Mouse (Mus musculus): Measurements from ENCODE around the gene Gtpbp8.
A peak's percentile ranks its signal among the peaks of the same experiment; 100 is the strongest.

The Gtpbp8 gene

GRCm38 (mm10) chr16:44727525-44727924 is 18.6 kb downstream of the Gtpbp8 start:
- DNase-seq (ENCODE audit: inconsistent age in 2 of 2, low spot score in 1 of 2), result no peak

- peak; percentile 78 to 95 for DNase-seq (ENCODE audit: inconsistent age in 2 of 2, low spot score in 1 of 2)
These were observed 20.6 kb downstream of the Gtpbp8 start for GRCm38 (mm10) chr16:44725286-44726223.

DNA sequence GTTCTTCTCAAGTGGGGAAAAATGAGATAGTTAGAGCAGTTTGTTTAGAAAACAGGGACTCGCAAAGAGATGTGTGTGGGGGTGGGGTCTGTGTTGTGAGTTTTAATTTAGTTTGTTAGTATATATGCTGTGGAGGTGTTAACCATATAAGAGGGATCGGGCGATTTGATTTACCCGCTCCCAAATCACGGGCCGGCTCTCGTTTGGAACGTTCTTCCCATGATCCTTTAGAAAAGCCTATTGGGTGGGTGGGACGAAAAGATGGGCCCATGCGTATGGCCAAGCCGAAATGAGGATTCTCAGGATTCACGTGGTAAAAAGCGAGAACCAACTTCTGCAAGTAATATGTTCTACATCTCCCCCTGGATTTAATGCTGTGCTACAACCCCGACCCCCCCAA is 21.3 kb downstream of the Gtpbp8 start:
- no peak for DNase-seq (ENCODE audit: inconsistent age in 2 of 2, low spot score in 1 of 2)

DNA sequence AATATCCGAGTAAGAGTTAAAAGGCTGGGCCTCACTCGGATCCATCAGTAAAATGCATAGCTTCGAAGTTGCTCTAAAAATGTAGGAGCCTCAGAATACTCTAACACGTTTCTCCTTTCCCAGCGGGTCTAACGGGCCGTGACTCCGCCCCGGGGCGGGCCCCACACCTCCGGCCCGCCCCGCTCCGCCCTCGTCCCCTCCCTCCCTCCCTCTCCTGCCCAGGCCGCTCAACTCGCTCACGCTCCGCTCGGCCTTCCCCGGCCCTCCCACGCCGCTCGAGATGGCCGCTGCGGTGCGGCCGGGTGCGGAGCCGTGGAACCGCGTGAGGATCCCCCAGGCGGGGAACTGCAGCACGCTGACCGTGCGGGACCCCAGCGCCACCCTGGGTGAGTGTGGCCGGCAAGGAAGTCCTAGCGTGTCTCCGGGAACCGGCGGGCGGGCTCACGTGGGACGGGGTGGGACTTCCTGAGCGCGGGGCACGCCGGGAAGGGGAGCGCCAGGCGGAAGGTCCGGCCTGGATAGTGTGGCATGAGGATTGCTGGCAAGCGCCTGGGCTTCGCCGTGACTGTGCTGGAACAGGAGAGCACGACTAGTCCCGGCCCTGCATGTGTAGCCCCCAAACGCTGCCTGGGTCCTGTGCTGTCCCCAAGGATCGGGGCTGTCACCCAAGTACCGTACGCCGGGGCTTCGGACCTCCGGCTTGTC is 21.9 kb downstream of the Gtpbp8 start, which contains the start of gene Nepro:
Nepro (plus strand) TSS at position 219 of the 705 bp plus-strand sequence.
- DNase-seq (ENCODE audit: inconsistent age in 2 of 2, low spot score in 1 of 2), result peak; percentile 97 to 100

- DNase-seq (ENCODE audit: inconsistent age in 2 of 2, low spot score in 1 of 2), result peak in 1 of 2 experiments; percentile 55
These were observed 23.5 kb downstream of the Gtpbp8 start for GRCm38 (mm10) chr16:44722666-44723065.

GRCm38 (mm10) chr16:44720518-44720917 is 25.6 kb downstream of the Gtpbp8 start:
- DNase-seq (ENCODE audit: inconsistent age in 2 of 2, low spot score in 1 of 2), result peak in 1 of 2 experiments; percentile 48

- DNase-seq (ENCODE audit: inconsistent age in 2 of 2, low spot score in 1 of 2), result peak in 1 of 2 experiments; percentile 63
These were observed 26.8 kb downstream of the Gtpbp8 start for GRCm38 (mm10) chr16:44719349-44719748.

GRCm38 (mm10) chr16:44717838-44718237 is 28.3 kb downstream of the Gtpbp8 start:
- DNase-seq (ENCODE audit: inconsistent age in 2 of 2, low spot score in 1 of 2), result peak in 1 of 2 experiments; percentile 31

- no peak for DNase-seq (ENCODE audit: inconsistent age in 2 of 2, low spot score in 1 of 2)
These were observed 29.0 kb downstream of the Gtpbp8 start for GRCm38 (mm10) chr16:44717141-44717634.

DNA sequence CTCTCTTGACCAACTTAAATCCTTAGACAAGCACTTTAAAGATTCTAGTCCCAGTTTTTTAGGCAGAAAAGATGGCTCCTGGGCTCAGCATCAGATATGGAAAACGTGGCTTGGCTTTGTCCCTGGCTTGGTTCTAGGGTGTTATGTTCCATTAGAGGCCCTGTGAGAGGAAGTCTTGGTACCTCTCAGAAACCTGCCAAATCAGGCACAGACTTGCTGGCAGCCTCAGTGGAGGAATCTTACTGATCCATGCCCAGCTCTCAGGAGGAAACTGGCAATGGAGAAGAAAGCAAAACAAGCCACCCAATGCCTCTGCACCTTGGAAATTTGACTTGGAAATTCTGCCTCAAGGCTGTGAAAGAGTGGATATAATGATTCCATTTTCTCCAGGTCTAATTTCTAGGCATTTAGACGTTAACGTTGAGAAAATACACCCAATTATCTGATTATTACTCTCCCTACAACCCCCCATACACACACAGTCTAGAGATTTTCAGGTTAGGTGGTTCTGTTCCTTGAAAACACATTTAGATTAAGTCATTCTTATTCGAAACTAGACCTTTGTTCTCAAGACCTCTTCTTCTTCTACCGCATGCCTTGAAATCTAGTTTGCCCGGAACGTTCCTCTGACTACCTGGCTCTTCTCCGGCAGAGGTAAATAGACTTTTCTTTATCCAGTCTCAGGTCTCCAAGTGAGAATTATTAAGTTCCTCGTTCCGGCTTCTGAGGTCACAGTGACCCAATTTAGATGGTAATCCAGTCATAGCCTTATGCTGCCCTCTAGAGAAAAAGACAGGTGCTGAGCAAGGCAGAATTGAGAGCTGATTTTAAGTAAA is 29.6 kb downstream of the Gtpbp8 start:
- DNase-seq (ENCODE audit: inconsistent age in 2 of 2, low spot score in 1 of 2), result peak; percentile 34 to 86

DNA sequence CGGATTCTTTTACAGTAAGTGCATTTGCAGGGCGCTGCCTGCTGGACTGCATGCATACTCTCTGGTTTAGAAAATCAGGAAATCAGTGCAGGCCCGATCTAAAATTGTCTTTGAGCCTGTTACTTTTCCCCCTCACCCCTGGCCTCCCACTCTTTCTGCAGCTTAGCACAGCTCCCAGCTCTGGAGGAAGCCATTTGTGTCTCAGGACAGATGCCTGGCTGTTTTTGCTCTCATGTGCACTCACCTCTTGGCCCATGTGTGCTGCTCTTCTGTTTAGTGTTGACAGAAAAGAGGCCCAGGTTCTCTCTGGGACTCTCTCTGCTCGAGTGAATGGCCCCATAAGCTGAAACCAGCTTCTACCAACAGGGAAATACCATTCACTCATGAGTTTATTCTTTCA is 42.7 kb downstream of the Gtpbp8 start:
- DNase-seq (ENCODE audit: inconsistent age in 2 of 2, low spot score in 1 of 2), result no peak

- no peak for DNase-seq (ENCODE audit: inconsistent age in 2 of 2, low spot score in 1 of 2)
These were observed 43.9 kb downstream of the Gtpbp8 start for GRCm38 (mm10) chr16:44702272-44702671.

DNA sequence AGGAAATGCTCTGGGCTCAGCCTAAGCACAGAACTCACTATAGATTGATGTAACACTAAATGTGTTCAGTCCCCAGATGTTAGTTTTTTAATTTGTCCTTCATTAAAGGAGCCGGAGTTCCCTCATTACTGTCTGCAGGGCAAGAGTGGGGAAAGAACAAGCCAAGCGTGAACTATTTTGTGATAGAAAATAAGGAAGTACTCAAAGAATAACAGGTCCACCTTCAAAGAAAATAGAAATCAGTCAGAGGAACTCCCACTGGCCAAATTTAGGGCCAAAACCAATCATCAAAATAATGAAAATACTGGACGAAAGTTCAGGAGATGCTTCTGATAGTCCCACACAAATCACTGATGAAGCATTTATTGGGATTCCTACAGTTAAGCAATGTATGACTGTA is 45.0 kb downstream of the Gtpbp8 start:
- DNase-seq (ENCODE audit: inconsistent age in 2 of 2, low spot score in 1 of 2), result no peak

- peak in 1 of 2 experiments; percentile 37 for DNase-seq (ENCODE audit: inconsistent age in 2 of 2, low spot score in 1 of 2)
These were observed 48.5 kb downstream of the Gtpbp8 start for GRCm38 (mm10) chr16:44697473-44698205.

DNA sequence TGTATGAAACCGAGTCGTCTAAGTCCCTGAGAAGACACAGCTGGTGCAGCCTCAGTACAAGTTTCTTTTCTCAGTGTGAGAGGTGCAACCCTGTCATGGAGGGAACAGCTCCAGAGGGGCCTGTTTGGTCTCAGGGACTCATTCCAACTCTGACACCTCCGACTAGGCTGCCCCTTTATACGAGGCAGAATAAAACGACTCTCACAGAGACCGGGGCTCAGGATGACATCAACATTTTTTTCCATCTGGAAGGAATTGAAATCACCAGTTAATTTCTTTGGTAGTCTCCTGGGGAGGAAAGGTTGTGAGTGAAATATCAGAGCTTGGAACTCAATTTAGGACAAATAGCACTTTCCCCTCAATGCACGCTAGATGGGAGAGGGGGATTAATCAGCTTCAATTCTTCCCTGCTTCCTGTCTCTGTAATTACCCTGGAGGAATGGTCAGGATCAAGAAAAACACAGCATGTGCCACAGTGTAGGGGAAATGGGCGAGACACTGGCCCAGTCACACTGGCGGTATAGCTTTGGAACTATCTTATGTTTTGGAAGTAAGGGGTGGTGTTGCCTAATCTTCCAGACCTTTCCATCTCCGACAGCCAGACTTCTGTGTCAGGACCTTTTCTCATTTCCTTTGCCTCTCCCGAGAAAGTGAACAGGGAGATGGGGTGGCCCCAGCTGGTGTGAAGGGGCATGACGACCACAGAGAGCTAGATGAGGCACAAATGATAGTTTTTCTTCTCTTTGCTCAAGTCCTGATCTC is 50.1 kb downstream of the Gtpbp8 start:
- no peak for DNase-seq (ENCODE audit: inconsistent age in 2 of 2, low spot score in 1 of 2)

GRCm38 (mm10) chr16:44695214-44695858 is 50.8 kb downstream of the Gtpbp8 start:
- no peak for DNase-seq (ENCODE audit: inconsistent age in 2 of 2, low spot score in 1 of 2)

DNA sequence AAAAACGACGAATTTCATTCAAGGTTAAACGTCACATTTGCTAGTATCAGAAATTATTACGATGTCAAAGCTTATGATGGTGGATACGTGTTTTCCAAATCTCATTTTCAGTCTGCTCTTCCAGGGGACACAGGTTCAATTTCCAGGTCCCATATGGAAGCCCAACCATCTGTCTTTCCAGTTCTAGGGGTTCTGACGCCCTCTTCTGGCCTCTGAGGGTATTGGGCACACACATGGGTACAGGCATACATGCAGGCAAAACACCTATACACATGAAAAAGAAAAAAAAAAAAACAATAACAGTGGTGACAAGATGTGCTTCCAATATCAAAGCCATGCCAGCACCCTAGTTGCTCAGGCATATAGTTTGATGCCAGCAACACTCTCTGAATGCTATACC is 52.5 kb downstream of the Gtpbp8 start:
- peak; percentile 45 to 85 for DNase-seq (ENCODE audit: inconsistent age in 2 of 2, low spot score in 1 of 2)

DNA sequence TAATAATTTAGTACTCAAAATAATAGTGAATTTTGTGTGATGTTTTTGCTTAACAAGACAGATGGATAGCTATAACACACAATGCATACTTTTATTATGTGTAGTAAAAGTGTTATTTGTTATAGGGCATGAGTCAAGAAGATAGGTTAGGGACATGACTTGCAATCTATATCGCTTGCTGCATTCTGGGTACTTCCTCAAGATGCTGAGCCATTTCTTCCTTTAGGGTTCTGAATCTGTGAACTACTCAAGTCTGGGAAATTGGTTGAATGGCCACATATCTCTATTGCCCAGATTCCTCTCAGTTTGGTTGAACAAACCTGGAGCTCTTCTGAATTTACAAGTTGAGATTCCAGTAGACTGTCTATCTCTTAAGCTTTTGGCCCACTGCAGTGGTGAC is 53.6 kb downstream of the Gtpbp8 start:
- peak in 1 of 2 experiments; percentile 23 for DNase-seq (ENCODE audit: inconsistent age in 2 of 2, low spot score in 1 of 2)
